Mouse (Mus musculus) layer of hippocampus, adult 9-10 months (tissue): ENCODE measurements around the gene Nicn1.
"Not testable (repeated sequence)": the region's sequence is repeated elsewhere in the genome, so short reads cannot be mapped to it uniquely, and the experiment has no call there.

Experiments used
- DNase-seq: peaks from one replicate; pipeline ENCODE4 v3.0.0; 2022; ENCODE audit warnings: low spot score

The Nicn1 gene

DNA sequence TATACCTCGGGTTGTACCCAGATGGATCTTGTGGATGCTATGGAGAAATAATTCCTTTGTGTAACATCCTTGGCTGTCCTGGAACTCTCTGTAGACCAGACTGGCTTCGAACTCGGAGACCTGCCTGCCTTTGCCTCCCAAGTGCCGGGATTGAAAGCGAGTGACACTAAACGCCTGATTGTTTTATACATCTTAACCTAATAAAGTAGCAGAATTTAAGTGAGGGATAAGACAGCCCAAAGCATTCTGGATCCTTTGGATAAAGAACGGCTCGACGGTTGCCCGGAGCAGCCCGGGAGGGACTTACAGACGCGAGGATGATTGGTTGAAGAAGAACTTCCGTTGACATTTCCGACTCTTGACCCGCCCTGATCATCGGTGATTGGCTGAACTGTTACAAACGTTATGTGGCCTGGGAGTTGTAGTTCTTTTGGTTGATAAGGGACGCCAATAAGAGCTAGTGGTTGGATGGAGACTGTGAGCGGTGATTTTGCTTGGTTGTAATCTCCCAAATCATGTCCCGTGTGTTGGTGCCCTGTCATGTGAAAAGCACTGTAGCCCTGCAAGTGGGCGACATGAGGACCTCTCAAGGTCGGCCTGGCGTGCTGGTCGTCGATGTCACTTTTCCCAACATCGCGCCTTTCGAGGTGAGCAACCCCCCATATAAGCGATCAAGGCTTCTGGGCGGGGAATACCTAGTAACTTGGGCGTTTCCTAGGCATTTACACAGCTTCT, at the start of gene Nicn1:
Gene Nicn1, plus strand, starts transcription at position 414 of the 735 bp plus-strand sequence.
- peak; percentile 97 for DNase-seq

DNA sequence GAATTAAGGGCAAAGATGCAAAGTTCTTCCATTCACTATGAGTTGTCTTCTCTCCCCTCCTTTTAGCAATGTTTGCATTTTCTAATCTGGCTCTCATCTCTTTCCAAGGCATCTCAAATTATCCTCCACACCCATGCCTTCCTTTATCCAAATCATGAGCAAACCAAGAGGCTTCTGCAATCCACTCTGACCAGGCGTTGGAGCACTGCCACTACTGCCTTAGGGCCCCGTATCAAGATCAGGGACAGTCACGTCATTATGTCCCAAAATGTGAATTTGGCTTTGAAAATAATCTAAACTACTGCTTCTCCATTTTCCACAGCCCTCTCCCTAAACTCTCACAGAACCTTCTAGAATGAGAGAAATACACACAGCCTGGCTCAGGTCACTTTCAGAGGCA, 45.7 kb upstream of the Nicn1 start:
- no peak for DNase-seq

DNA sequence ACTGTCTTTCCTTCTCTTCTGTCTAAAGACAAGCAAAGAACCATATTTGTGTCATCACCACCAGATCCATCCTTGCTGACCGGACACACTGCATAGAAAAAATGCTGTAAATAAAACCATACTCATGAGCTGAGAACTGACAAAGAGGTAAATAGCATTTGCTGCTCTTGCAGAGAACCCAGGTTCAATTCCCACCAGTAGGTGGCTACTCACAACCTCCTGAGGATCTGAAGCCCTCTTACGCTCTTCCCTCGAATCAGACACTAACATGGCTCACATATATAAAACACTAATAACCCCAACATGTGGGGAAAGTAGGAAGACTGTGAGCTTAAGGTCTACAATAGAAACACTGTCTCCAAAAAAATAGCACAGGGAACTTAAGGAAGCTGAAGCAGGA, 45.2 kb upstream of the Nicn1 start:
- no peak for DNase-seq

DNA sequence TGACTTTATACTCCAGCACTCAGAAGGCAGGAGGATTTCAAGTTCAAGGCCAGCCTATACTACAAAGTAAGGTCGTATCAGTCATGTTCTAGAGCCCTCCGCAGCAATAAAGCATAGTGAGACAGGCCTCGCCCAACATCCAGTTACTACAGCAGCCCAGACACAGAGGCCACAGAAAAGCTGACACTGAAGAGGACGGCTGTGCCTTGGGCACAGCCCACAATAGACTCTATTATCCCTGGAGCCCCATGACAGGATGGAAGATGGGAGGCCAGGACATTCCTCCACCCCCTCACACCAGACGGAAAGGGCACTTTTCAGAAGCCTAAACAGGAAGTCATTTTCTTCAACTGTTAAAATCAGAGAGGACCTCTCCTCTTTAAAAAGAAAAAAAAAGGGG, 41.3 kb upstream of the Nicn1 start:
- DNase-seq = no peak

DNA sequence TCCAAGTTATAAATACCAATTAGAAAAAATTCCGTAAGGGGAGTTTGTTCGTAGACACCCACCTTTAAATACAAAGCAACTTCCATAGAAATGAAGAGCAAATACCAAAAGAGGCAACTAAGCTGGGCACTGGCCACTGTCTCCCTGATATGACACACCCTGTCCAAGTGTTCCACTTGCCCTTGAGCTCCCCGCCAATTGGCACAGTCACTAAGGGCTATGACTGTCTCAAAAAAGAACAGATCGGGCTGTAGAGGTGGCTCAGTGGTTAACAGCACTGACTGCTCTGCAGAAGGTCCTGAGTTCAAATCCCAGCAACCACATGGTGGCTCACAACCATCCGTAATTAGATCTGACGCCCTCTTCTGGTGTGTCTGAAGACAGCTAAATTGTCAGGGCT, 38.4 kb upstream of the Nicn1 start:
- no peak for DNase-seq

DNA sequence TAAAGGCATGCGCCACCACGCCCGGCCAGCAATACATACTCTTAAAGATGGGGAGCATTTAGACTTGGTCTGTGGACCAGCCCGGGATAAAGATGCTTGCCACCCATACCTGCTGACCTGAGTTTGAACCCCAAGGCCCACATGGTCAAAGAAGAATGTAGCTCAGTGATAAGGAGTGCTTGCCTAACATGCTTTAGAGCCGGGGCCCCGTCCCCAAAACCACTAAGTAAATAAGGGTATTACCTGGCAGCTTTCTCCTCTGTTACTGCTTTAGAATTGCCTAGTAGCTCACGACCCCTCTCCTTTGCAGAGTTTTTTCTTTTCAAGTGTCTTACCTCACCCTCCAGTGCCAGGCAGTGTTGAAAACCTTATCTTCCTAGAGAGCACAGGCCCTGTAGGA, 37.5 kb upstream of the Nicn1 start:
- DNase-seq = no peak

DNA sequence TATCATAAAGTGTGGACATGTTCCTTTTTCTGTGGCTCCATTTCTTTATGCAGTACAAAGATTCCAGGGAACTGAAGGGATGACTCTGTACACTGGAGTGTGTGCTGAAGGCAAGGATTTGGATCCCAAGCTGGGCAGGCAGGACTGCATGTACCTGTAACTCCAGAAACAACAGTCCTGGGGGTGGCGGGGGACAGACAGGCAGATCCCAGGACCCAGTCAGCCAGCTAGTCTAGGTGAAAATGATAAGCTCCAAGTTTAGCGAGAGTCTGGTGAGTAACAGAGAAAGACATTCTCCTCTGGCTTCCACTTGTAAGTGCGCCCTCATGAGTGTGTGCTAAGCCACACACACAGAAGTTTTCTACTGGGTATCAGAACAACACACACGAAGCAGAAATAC, 29.7 kb upstream of the Nicn1 start:
- no peak for DNase-seq

DNA sequence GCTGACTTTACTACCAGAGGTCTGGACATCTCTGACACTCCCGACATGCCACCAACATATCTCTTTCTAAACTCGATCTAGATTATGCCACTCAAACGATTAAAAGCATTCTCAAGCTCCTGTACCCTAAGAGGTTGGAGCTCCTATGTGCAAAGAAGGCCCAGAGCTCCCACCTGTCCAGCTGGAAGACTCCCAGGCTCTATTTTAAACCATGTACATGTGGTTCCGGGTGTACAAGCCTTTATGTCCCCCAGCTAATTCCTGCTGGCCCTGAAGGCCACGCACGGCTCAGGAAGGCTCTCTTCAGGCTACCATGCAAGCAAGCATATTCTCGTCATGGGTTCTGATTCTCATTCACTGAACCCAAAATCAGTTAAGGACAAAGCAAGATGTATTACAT, 28.4 kb upstream of the Nicn1 start:
- DNase-seq = no peak

DNA sequence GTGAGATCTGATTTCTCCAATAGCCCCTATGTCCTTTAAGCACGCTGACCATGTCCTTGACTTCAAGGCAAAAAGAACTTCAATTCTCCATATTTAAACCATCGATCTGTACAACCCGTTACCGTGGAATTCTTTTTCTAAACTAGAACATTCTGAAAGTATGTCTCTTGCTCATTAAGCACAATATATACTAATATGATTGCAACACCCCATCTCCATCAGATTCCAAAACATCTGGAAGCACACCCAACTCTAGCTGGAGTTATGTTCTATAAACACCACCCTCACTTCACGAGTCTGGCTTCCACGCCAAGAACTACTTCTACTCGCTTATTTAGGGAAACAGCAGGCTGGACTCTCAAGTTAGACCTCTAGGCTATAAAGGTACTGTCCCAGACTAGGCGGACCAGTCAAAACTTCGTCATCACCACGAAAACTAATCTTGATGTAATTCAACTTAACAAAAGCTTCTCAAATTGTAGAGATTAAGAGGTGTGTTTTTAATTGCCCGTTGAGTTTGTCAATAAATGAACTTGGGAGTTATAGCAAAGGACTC, 27.7 kb upstream of the Nicn1 start:
- no peak for DNase-seq

DNA sequence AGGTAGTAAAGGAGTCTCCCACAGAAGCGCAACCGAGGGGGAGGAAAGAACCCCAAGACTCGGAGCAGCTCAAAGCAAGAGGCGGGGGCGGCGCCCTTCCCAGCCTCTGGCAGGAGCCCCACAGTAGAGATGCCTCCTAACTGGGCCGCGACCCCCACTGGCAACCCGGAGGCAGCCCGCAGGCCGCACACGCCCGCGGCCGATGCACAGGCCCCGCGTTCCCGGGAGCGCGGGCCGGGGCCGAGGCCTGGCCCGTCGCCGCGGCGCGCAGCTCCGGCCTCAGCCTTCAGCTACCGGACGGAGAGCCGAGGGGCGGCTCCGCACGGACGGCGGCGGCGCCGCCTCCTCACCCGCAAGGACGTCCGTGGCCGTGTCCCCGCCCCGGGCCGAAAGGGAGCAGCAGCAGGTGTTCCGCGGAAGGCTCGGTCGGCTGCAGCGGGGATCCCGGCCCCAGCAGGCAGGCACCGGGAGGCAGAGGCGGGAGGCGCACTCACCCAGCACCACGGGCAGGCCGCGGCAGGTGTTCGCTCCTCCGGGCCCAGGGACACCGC, 27.0 kb upstream of the Nicn1 start:
- no peak for DNase-seq

DNA sequence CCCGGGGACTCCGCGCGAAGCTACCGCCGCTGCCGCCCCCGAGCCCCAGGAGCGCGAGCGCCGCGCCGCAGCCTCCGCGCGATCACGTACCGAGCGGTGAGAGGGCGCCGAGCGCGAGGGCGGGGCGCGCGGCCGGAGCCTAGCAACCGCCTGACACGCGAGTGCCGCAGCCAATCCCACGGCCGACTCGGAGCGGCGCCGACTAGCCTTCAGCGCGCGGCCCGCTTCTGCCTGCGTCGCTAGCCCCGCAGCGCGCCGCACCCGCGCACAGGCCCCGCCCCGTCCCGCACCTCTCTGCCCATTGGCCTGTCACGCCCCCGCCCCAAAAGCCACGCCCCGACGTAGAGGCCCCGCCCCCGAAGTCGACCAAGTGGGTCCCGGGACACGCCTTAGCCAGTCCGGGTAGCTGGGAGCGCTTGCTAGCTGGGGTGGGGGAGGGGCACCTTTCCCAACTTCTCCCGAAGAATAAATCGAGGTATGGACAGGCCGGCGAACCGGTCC, 26.5 kb upstream of the Nicn1 start, which contains the start of gene Dag1:
Gene Dag1, minus strand, starts transcription at position 269 of the 501 bp plus-strand sequence.
- peak; percentile 85 for DNase-seq

DNA sequence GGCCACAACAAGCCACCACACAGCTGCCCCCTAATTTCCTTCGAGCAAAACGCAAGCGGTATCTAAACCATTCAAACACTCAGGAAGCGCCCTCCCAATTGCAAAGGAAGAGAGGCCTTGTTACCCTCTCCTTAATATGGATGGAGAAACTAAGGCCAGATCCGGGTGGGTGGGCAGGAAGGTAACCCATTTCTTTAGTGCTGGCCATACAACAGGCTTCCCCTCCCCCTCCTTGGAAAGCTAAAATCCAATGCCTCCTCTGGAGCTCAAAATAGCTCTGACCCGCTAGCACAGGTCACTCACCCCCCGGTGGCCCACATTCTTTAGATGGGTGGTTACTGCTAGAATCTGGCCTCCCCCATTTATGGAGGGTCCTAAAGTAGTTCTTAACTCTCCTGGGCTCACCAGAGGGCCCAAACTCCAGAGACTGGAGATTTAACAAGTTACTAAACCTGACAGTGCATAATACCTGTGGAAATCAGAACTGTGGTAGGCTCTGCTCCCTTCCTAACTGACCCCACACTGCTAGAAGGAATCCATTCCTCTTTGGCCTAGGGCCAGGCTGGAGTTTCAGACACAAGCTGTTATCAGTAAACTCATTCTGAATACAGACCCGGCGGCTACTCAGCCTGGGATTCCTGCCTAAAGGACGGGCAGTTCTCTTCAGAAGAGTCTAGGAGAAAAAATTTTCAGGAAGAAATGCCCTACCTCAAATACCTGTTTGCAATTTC, 25.9 kb upstream of the Nicn1 start:
- DNase-seq = no peak

DNA sequence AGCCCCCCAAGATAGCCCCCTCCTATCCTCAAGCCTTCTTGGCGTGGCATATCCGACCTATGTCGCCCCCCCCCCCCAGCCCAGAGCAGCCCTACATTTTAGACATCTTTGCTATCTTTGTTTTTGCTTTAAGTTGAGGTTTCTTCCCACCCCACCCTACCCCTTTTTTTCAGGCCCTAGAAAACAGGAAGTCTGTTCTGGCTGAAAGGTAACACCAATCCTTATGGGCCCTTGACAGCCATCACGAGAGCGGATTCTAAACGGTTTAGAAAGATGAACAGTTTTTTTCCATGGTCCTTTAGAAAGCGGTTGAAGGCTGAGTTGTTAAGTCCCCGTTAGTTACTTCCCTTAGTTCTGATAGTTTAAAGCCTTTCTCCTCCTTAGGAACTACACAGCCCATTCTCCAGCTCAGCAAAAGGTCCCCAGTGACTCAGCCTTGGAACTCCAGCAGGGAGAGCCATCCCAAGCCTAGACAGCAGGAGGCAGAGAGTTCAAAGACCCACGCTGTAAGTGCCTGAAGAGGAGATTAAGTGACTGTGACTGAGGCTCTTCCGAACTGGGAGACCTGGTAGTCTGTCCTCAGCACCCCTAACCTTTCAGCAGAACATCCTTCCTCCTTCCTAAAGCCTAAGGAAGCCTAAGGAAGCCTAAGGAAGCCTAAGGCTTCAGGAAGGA, 23.8 kb upstream of the Nicn1 start:
- no peak for DNase-seq

DNA sequence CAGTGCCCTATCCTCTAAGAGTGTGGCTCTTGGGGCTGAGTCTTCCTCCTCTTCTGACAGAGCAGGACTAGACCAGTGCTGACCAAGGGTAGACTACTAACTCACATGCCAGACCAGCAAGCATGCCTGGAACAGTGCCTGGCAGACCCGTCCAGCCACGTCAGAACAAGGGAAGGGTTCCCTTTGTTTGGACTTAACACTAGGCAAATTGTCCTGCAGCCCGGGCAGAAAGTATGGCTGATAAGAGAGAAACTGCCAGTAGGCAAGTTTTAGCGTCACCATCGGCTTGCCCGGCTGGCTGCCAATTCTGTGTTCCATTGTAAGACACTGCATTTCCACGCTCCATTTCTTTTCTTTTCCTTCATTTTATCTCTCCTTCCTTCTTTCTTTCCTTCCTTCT, 22.5 kb upstream of the Nicn1 start:
- DNase-seq = no peak

DNA sequence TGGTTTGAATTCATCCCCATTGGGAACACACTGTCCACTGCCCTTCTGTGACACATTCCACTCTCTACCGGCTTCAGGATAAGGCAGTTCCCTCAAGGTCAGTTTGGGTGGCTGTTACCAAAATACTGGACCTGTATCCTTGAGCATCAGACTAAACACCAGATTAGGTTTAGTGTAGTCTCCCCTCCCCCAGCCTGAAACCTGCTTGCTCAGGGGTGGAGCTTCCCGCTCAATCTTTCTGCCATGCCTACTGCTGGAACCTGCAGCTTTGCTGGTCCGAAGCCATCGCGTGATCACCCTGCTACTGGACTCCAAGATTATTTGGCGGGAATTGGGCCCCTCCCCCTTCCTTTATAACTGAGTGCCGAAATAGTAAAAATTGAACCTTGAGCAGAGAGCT, 21.5 kb upstream of the Nicn1 start:
- not testable (repeated sequence) for DNase-seq

DNA sequence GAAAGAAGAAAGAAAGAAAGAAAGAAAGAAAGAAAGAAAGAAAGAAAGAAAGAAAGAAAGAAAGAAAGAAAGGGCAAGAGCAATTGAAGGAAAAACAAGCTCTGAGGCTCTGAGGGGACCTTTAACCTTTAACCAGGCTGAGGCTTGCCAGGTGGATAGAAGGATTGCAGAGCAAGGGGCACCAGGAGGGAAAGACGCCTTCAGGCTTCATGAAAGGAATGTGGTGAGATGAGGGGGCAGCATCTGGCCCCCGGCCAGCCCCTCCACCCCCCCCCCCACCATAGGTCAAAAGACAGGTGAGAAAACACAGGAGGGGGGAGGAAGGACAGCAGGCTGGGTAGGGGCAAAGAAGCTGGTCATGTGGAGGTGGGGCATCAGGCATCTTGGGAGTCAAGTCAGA, 18.3 kb upstream of the Nicn1 start:
- no peak for DNase-seq

DNA sequence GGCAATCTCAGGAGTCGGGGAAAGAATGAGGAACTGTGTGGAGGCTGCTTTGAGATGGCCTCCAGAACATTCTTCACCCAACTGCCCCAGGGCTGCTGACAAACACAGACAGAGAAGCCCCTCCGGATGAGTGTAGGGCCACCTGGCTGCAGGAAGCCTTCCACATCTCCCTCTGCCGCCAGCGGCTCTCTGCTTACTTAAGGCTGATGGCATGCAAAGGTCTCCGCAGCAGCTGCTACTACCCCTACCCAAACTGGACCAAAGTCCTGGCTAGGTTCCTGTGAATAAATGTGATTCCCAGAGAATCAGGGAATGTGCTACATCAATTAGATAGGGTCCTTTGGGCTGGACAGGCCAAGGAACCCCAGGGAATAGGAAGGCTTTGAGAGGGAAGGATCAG, 17.5 kb upstream of the Nicn1 start:
- no peak for DNase-seq

DNA sequence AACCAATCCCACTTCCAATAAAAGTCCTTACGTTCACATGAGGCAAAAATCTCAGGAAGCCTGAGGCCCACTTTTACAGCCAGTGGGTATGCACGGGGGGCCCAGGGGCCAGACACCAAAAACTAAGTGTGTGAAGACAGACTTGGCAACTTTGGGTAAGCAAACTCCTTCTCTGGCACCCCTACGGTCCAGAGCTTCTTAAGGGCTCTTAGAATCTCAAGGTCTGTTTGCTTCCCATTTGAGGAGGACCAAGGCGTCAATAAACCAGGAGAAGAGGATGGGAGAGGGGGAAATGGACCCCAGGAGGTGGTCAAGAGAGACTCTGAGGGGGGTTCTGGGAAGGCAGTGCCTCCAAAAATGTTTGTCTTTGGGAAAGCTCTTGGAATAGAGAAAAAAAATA, 16.7 kb upstream of the Nicn1 start:
- no peak for DNase-seq

DNA sequence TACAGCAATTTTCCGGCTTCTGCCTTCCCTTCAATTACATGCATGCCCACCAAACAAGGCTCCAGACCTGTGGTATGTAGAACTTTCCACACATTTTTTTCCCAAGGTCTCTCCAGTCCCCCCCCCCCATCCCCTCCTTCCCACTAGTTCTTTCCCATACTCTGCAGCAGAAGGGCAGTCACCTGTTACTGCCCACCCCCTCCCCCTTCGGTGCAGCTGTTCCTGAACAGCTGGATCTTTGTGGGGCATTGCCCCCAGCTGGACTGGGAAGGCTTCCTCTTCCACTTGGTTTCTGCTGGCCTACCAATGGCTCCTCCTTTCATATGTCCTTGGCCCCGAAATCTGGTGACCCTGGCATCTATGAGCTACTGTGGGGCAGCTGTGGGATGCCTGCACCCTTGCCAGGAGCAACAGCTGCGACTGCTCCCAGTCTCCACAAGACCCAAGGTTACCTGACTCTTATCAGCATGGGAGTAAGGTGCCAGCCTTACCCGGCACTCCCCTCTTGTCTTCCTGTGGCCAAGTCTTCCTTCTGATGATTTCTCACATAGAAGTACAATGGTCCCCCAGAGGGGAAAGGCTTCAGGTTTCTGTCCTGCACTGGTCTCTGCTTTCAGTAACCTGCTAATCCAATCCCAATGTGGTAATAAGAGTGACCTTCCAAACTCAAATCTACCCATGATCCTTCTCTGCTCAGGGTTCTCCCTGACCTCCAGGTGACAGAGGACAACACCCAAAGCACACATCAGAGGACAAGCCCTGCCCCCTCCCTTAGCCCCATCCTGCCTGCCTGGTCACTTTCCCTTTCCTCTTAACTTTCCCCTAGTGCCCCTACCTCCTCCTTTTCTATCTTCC, 15.5 kb upstream of the Nicn1 start:
- no peak for DNase-seq

DNA sequence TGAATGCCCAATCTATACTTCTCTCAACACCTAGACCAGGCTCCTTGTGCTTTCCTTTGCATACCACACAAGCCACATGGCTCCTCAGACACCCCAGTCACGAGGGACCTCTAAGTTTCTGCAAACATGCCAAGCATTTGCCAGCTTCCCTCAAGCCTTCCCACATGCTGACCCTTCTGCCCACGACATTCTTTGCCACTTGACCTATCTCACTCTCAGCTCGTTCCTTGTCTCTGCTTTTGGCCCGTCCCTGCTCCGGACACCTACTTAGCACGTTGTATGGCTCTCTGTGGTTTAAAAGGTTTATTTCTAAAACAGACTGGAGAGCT, 14.9 kb upstream of the Nicn1 start:
- no peak for DNase-seq

DNA sequence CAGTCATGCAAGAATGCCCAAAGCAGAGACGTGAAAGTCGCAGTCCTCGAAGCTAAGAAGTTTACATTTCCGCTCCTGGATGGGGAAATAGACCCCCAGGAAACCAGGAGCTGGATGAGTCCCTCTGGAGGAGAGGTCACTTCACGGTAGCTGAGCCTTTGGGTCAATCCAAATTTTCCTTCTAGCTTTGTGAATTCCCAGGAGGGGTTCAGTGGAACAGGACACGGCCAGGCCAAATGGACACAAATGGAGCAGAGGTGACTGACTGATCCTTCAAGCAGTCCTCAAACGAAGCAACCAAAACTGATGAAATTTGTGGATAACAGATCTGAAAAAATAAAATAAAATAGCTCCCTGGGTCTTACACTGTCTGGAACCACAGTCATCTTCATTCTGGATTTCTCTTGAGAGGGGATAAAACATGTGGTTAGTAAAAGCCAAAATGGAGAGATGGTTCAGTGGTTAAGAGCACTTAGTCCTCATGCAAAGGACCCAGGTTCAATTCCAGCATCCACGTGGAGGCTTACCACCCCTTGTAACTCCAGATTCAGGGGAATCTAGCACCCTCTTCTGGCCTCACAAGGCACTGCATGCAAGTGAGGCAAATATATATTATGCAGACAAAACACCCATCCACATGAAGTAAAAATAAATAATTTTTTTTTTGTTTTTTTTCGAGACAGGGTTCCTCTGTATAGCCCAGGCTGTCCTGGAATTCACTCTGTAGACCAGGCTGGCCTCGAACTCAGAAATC, 11.4 kb upstream of the Nicn1 start:
- DNase-seq = no peak
